Mouse (Mus musculus) limb, embryonic 12.5 days (tissue): ENCODE results near the gene Ebpl. TPM values are rescaled to one million over a fixed set of nuclear protein-coding genes. Genes with fewer than 3 reads are reported as not detected.
"Not testable (repeated sequence)": the region's sequence is repeated elsewhere in the genome, so short reads cannot be mapped to it uniquely, and the experiment has no call there.

ENCODE experiments used
- ATAC-seq: fragments of 200-750 bp; cut with Nextera tagmentation; 2 replicates; pipeline ENCODE4 v1.8.0; 2017; ENCODE audit warnings: low read depth, moderate TSS enrichment; ENCODE audit not compliant: insufficient number of reproducible peaks, insufficient read depth, low FRiP score, low TSS enrichment
- H3K27ac ChIP-seq: fragments of 300-500 bp; sonication (generic); 2 replicates; pipeline ENCODE4 v1.5.1; 2016; ENCODE audit warnings: mild to moderate bottlenecking, moderate library complexity
- H3K27me3 ChIP-seq: fragments of 300-500 bp; sonication (generic); 2 replicates; pipeline ENCODE4 v1.6.1; 2016; ENCODE audit warnings: mild to moderate bottlenecking, moderate library complexity
- H3K36me3 ChIP-seq: fragments of 300-500 bp; sonication (generic); 2 replicates; pipeline ENCODE4 v1.6.1; 2016; ENCODE audit warnings: mild to moderate bottlenecking, moderate library complexity
- H3K4me1 ChIP-seq: fragments of 300-500 bp; sonication (generic); replicated peaks from 2 replicates; pipeline ENCODE4 v1.6.1; 2016
- H3K4me2 ChIP-seq: fragments of 300-500 bp; sonication (generic); 2 replicates; pipeline ENCODE4 v1.6.1; 2016; ENCODE audit warnings: mild to moderate bottlenecking, moderate library complexity
- H3K4me3 ChIP-seq: fragments of 300-500 bp; sonication (generic); replicated peaks from 2 replicates; pipeline ENCODE4 v1.5.1; 2016; ENCODE audit warnings: mild to moderate bottlenecking
- H3K9ac ChIP-seq: fragments of 300-500 bp; sonication (generic); replicated peaks from 2 replicates; pipeline ENCODE4 v1.6.1; 2016; ENCODE audit warnings: mild to moderate bottlenecking, moderate library complexity
- H3K9me3 ChIP-seq: fragments of 300-500 bp; sonication (generic); 2 replicates; pipeline ENCODE4 v1.6.1; 2016; ENCODE audit warnings: mild to moderate bottlenecking, moderate library complexity
- WGBS: fragments of 180-500 bp; shearing (Covaris S2); methylation state at CpG from one replicate; pipeline ENCODE4 v1.1.7; 2016; 5-methylcytosine and 5-hydroxymethylcytosine counted together
- polyA plus RNA-seq: library from polyadenylated mRNA; unstranded; fragments of >200 nt; fragmentation: Nextera tagmentation; extraction: Ambion mirVana; gene quantifications from 2 replicates; pipeline ENCODE4 v1.2.1, GENCODE M21; 2016

The Ebpl gene
- polyA plus RNA-seq, 1 experiment from 2014 or later, result 13.8 TPM

GRCm38 (mm10) chr14:61327007-61327406 is 33.2 kb downstream of the Ebpl start:
- WGBS, result 27% methylated on average over 6 of the region's 6 CpGs
- not testable (repeated sequence) for H3K4me2 ChIP-seq, H3K27me3 ChIP-seq, H3K4me3 ChIP-seq, H3K36me3 ChIP-seq, H3K9me3 ChIP-seq, H3K9ac ChIP-seq, ATAC-seq, H3K27ac ChIP-seq
- peaks cover 11% of the 10 kb centered on the region for H3K4me1 ChIP-seq

GRCm38 (mm10) chr14:61322740-61323139 is 37.5 kb downstream of the Ebpl start:
- H3K36me3 ChIP-seq, result no peaks in the 10 kb centered on the region
- no peak overlapping the region for H3K4me2 ChIP-seq
- WGBS, result 92% methylated on average over 1 of the region's 1 CpGs
- ATAC-seq, result no peak
- H3K4me3 ChIP-seq, result no peak overlapping the region
- H3K4me1 ChIP-seq, result peaks cover 5% of the 10 kb centered on the region
- H3K9me3 ChIP-seq, result no peaks in the 10 kb centered on the region
- H3K27me3 ChIP-seq, result no peaks in the 10 kb centered on the region
- H3K9ac ChIP-seq, result no peak overlapping the region
- no peak overlapping the region for H3K27ac ChIP-seq

- H3K9me3 ChIP-seq, result no peaks in the 10 kb centered on the region
- H3K4me2 ChIP-seq, result no peak overlapping the region
- no peak overlapping the region for H3K27ac ChIP-seq
- no peak overlapping the region for H3K9ac ChIP-seq
- H3K4me3 ChIP-seq, result no peak overlapping the region
- 85% methylated on average over 4 of the region's 4 CpGs for WGBS
- H3K27me3 ChIP-seq, result no peaks in the 10 kb centered on the region
- no peaks in the 10 kb centered on the region for H3K36me3 ChIP-seq
- no peak for ATAC-seq
- H3K4me1 ChIP-seq, result no peaks in the 10 kb centered on the region
Observed at GRCm38 (mm10) chr14:61321200-61321599, 39.0 kb downstream of the Ebpl start.

- H3K4me3 ChIP-seq, result no peak overlapping the region
- no peak overlapping the region for H3K9ac ChIP-seq
- no peaks in the 10 kb centered on the region for H3K36me3 ChIP-seq
- no peaks in the 10 kb centered on the region for H3K27me3 ChIP-seq
- no peak overlapping the region for H3K4me2 ChIP-seq
- H3K4me1 ChIP-seq, result no peaks in the 10 kb centered on the region
- no peak for ATAC-seq
- 75% methylated on average over 1 of the region's 1 CpGs for WGBS
- no peaks in the 10 kb centered on the region for H3K9me3 ChIP-seq
- no peak overlapping the region for H3K27ac ChIP-seq
Observed at GRCm38 (mm10) chr14:61320765-61321164, 39.5 kb downstream of the Ebpl start.

- 28% methylated on average over 4 of the region's 4 CpGs for WGBS
- H3K9ac ChIP-seq, result no peak overlapping the region
Observed at GRCm38 (mm10) chr14:61316861-61317260, 43.4 kb downstream of the Ebpl start.

GRCm38 (mm10) chr14:61310963-61311362 is 49.3 kb downstream of the Ebpl start:
- no peak for ATAC-seq
- H3K9ac ChIP-seq, result 0 out of 2 replicates have a peak overlapping the region, but pooled peaks have one; percentile 23
- no peaks in the 10 kb centered on the region for H3K27me3 ChIP-seq
- no peaks in the 10 kb centered on the region for H3K36me3 ChIP-seq
- no peak overlapping the region for H3K4me2 ChIP-seq
- no peaks in the 10 kb centered on the region for H3K9me3 ChIP-seq
- H3K27ac ChIP-seq, result peak overlapping the region; percentile 64; the same call in 1 of the 2 replicates
- no peak overlapping the region for H3K4me3 ChIP-seq
- WGBS, result 74% methylated on average over 12 of the region's 12 CpGs
- peaks cover 13% of the 10 kb centered on the region for H3K4me1 ChIP-seq

More at GRCm38 (mm10) chr14:61316861-61317260, 43.4 kb downstream of the Ebpl start:
- no peak; the same call in 1 of the 2 replicates for ATAC-seq
- no peak overlapping the region for H3K4me2 ChIP-seq
- no peaks in the 10 kb centered on the region for H3K9me3 ChIP-seq
- H3K27ac ChIP-seq, result no peak overlapping the region
- no peaks in the 10 kb centered on the region for H3K4me1 ChIP-seq
- H3K4me3 ChIP-seq, result no peak overlapping the region
- no peaks in the 10 kb centered on the region for H3K36me3 ChIP-seq
- no peaks in the 10 kb centered on the region for H3K27me3 ChIP-seq

GRCm38 (mm10) chr14:61310036-61310772 is 50.0 kb downstream of the Ebpl start:
- no peak overlapping the region for H3K9ac ChIP-seq

GRCm38 (mm10) chr14:61309593-61309992 is 50.6 kb downstream of the Ebpl start, which contains the start of gene Arl11:
Gene Arl11, plus strand, starts transcription at chr14:61309753.
- no peak for ATAC-seq
- H3K36me3 ChIP-seq, result no peaks in the 10 kb centered on the region
- no peak within 1 kb of the TSS for H3K9ac ChIP-seq
- H3K27ac ChIP-seq, result no peak within 1 kb of the TSS
- H3K9me3 ChIP-seq, result no peaks in the 10 kb centered on the region
- 60% methylated on average over 6 of the region's 6 CpGs for WGBS
- no peak within 1 kb of the TSS for H3K4me2 ChIP-seq
- H3K27me3 ChIP-seq, result no peaks in the 10 kb centered on the region
- peaks cover 14% of the 10 kb centered on the region for H3K4me1 ChIP-seq
- H3K4me3 ChIP-seq, result no peak within 1 kb of the TSS

More at GRCm38 (mm10) chr14:61310036-61310772, 50.0 kb downstream of the Ebpl start:
- H3K36me3 ChIP-seq, result no peaks in the 10 kb centered on the region
- ATAC-seq, result no peak
- peaks cover 13% of the 10 kb centered on the region for H3K4me1 ChIP-seq
- WGBS, result 69% methylated on average over 7 of the region's 7 CpGs
- H3K4me3 ChIP-seq, result no peak overlapping the region
- H3K9me3 ChIP-seq, result no peaks in the 10 kb centered on the region
- H3K27ac ChIP-seq, result no peak overlapping the region
- no peaks in the 10 kb centered on the region for H3K27me3 ChIP-seq
- no peak overlapping the region for H3K4me2 ChIP-seq

- no peaks in the 10 kb centered on the region for H3K9me3 ChIP-seq
- H3K9ac ChIP-seq, result no peak overlapping the region
- no peak for ATAC-seq
- no peaks in the 10 kb centered on the region for H3K27me3 ChIP-seq
- H3K36me3 ChIP-seq, result no peaks in the 10 kb centered on the region
- 69% methylated on average over 4 of the region's 4 CpGs for WGBS
- 0 out of 2 replicates have a peak, but pooled peaks cover 7% of the 10 kb centered on the region for H3K4me1 ChIP-seq
- H3K4me3 ChIP-seq, result no peak overlapping the region
- H3K4me2 ChIP-seq, result no peak overlapping the region
- no peak overlapping the region for H3K27ac ChIP-seq
Observed at GRCm38 (mm10) chr14:61303969-61304609, 56.1 kb downstream of the Ebpl start.

- Histone ChIP-seq H3K27me3 (no peaks in the 10 kb centered on the region), H3K4me2 (no peak overlapping the region), H3K9ac (no peak overlapping the region), H3K9me3 (no peaks in the 10 kb centered on the region), H3K36me3 (no peaks in the 10 kb centered on the region), H3K4me1 (0 out of 2 replicates have a peak, but pooled peaks cover 7% of the 10 kb centered on the region), H3K4me3 (no peak overlapping the region), H3K27ac (no peak overlapping the region)
- no peak for ATAC-seq
- 73% methylated on average over 2 of the region's 2 CpGs for WGBS
Observed at GRCm38 (mm10) chr14:61302428-61302827, 57.8 kb downstream of the Ebpl start.

GRCm38 (mm10) chr14:61301323-61301722 is 58.9 kb downstream of the Ebpl start:
- Histone ChIP-seq H3K36me3 (no peaks in the 10 kb centered on the region), H3K27ac (no peak overlapping the region)
- 58% methylated on average over 2 of the region's 2 CpGs for whole genome bisulfite sequencing

More at GRCm38 (mm10) chr14:61301323-61301722, 58.9 kb downstream of the Ebpl start:
- no peak overlapping the region for H3K9ac ChIP-seq
- no peak overlapping the region for H3K4me2 ChIP-seq
- no peak overlapping the region for H3K4me3 ChIP-seq
- H3K4me1 ChIP-seq, result 0 out of 2 replicates have a peak, but pooled peaks cover 7% of the 10 kb centered on the region
- H3K9me3 ChIP-seq, result no peaks in the 10 kb centered on the region
- H3K27me3 ChIP-seq, result 0 out of 2 replicates have a peak, but pooled peaks cover 3% of the 10 kb centered on the region
- ATAC-seq, result no peak
